In genomic region chr17:47788306-47788705, GRCm38 (mm10) we compare ENCODE assay signal across 14 mouse cellular contexts. TPM values are rescaled to one million over a fixed set of nuclear protein-coding genes. Genes with fewer than 3 reads are reported as not detected.
A peak's percentile ranks its signal among the peaks of the same experiment; 100 is the strongest.
DNase-seq lines count a peak whose midpoint lies in the region; ATAC-seq lines count a peak whose summit lies in the region.
"Had no signal": no experiment of that assay in that cellular context is flagged by ENCODE, and none has a peak within 500 bp of the region (broad histone marks: within the 10 kb centered on the region; RNA-seq: fewer than 3 reads in every experiment).

No protein-coding gene starts in this region.

- intact Hi-C loops in heart, postnatal 25 days (cut with DNase I): no loop called here

- DNase-seq in heart, embryonic 10.5 days (ENCODE audit: low spot score): no peak
- DNase-seq in heart, postnatal 25 days (ENCODE audit: low spot score): no peak
- DNase-seq in neural tube, embryonic 10.5 days (ENCODE audit: extremely low spot score, low spot score): no peak
- DNase-seq in forelimb bud, embryonic 11.5 days (ENCODE audit: low read depth, low spot score): peak; percentile 68
- no peak for DNase-seq in natural killer cell, adult 2 months (ENCODE audit: low spot score in 2 of 2)
- DNase-seq in heart, adult 18-20 months: no peak
- DNase-seq: adrenal gland, adult 8-10 months; cerebellum, postnatal 25 days; liver, embryonic 13.5 days; lung, postnatal 36 days; thymus, adult 18-20 months had no signal

- 0 out of 2 replicates have a peak overlapping the region, but pooled peaks have one; percentile 5 for H3K4me2 ChIP-seq in neural tube, embryonic 12.5 days (replicated peaks)
- H3K4me2 ChIP-seq: liver, embryonic 13.5 days; midbrain, embryonic 15.5 days had no signal

- H3K9me3 ChIP-seq in heart, embryonic 10.5 days: no peaks in the 10 kb centered on the region
- H3K9me3 ChIP-seq in neural tube, embryonic 12.5 days: no peaks in the 10 kb centered on the region
- H3K9me3 ChIP-seq: liver, embryonic 13.5 days; midbrain, embryonic 15.5 days had no signal

- peaks cover 20% of the 10 kb centered on the region for H3K36me3 ChIP-seq in heart, embryonic 10.5 days
- H3K36me3 ChIP-seq in neural tube, embryonic 12.5 days: no peaks in the 10 kb centered on the region
- H3K36me3 ChIP-seq: liver, embryonic 13.5 days; midbrain, embryonic 15.5 days had no signal

- H3K4me1 ChIP-seq in heart, embryonic 10.5 days: peaks cover 69% of the 10 kb centered on the region
- peaks cover 20% of the 10 kb centered on the region for H3K4me1 ChIP-seq in neural tube, embryonic 12.5 days
- H3K4me1 ChIP-seq: midbrain, embryonic 15.5 days had no signal

- WGBS in heart, embryonic 10.5 days: 3% methylated on average over 4 of the region's 4 CpGs
- WGBS in neural tube, embryonic 12.5 days: 4% methylated on average over 4 of the region's 4 CpGs

- H3K27ac ChIP-seq in heart, embryonic 10.5 days: peak overlapping the region; percentile 42; the same call in 1 of the 2 replicates
- no peak overlapping the region for H3K27ac ChIP-seq in neural tube, embryonic 12.5 days
- H3K27ac ChIP-seq: liver, embryonic 13.5 days; midbrain, embryonic 15.5 days had no signal

- ATAC-seq in neural tube, embryonic 12.5 days (ENCODE audit: low FRiP score, low read depth): no peak
- ATAC-seq: hindbrain, embryonic 16.5 days; midbrain, embryonic 15.5 days had no signal

- peaks cover 37% of the 10 kb centered on the region for H3K27me3 ChIP-seq in heart, embryonic 10.5 days (ENCODE audit: insufficient read depth, poor library complexity, severe bottlenecking)
- peaks cover 4% of the 10 kb centered on the region; the same call in 1 of the 2 replicates for H3K27me3 ChIP-seq in neural tube, embryonic 12.5 days (replicated peaks)
- H3K27me3 ChIP-seq: midbrain, embryonic 15.5 days had no signal

- H3K4me3 ChIP-seq in heart, embryonic 10.5 days: no peak overlapping the region
- no peak overlapping the region for H3K4me3 ChIP-seq in neural tube, embryonic 12.5 days
- H3K4me3 ChIP-seq: liver, embryonic 13.5 days; midbrain, embryonic 15.5 days had no signal

- no peak overlapping the region for H3K9ac ChIP-seq in neural tube, embryonic 12.5 days
- H3K9ac ChIP-seq: liver, embryonic 13.5 days; midbrain, embryonic 15.5 days had no signal

RNA-seq across cellular contexts. Expression of gene Mdfi, which starts 46.2 kb away (rescaled TPM):
- polyA plus RNA-seq in heart, embryonic 10.5 days (2016; fragmentation: Nextera tagmentation; extraction: Ambion mirVana): 15.3 and 17.7 TPM in 2 replicates
- 1 to 10 TPM; 2.4 TPM for total RNA-seq in heart, postnatal 25 days (2021)
- 12.9 and 13.9 TPM in 2 replicates for polyA plus RNA-seq in neural tube, embryonic 12.5 days (2016; fragmentation: Nextera tagmentation; extraction: Ambion mirVana)
- 1 to 10 TPM in 1 of 2 experiments, under 1 TPM in 1; 0.40 to 1.3 TPM for total RNA-seq in heart, adult 18-20 months (2021)

RNA-seq across cellular contexts. Expression of gene Tfeb, which starts 51.5 kb away (rescaled TPM):
- 15.3 and 19.3 TPM in 2 replicates for polyA plus RNA-seq in heart, embryonic 10.5 days (2016; fragmentation: Nextera tagmentation; extraction: Ambion mirVana)
- 10 to 100 TPM; 40.8 to 45.7 TPM for total RNA-seq in heart, postnatal 25 days (2021)
- 3.8 and 4.5 TPM in 2 replicates for polyA plus RNA-seq in neural tube, embryonic 12.5 days (2016; fragmentation: Nextera tagmentation; extraction: Ambion mirVana)
- total RNA-seq in heart, adult 18-20 months (2021): 10 to 100 TPM; 35.0 to 40.0 TPM
